Mouse (Mus musculus): ENCODE measurements at regions not wholly inside any gene's neighbourhood (a gene's known extent, or its start where the extent isn't known, plus 50 kb on each side); places are given as distances from the start of the nearest gene placed in this dataset.

GRCm38 (mm10) chr12:15064351-15064750, 752.4 kb downstream of the Trib2 start:
- no peak for TF ChIP-seq CTCF (IDR thresholded peaks at IDR 0.05; ENCODE audit: control insufficient read depth, insufficient read depth, low read length)
- TF ChIP-seq POLR2A (IDR thresholded peaks at IDR 0.05; ENCODE audit: borderline replicate concordance, control insufficient read depth, low read depth, low read length) = no peak
